Mouse (Mus musculus) v-Abl transformed pro-B cells (cell line): ENCODE results near the gene Gm13697.

ENCODE experiments used
- in situ Hi-C, 2 experiments: fragments of 400-800 bp; cut with MboI; formaldehyde crosslinking; loops; one replicate each; pipeline ENCODE4 v1.15.1; 2025; ENCODE audit not compliant: unreplicated experiment in 2 of 2

Gm13697 gene

GRCm38 (mm10) chr2:84023319-84023718, 38.8 kb downstream of the Gm13697 start:
- in situ Hi-C loops, result loop anchor here (25.0 kb wide), 6 partner anchors 236 to 1936 kb away; partner anchors contain the start of genes Calcrl (in 2 of the 2), P2rx3 (in 1 of the 2), Ssrp1 (in 1 of the 2) and Tnks1bp1 (in 1 of the 2)

DNA sequence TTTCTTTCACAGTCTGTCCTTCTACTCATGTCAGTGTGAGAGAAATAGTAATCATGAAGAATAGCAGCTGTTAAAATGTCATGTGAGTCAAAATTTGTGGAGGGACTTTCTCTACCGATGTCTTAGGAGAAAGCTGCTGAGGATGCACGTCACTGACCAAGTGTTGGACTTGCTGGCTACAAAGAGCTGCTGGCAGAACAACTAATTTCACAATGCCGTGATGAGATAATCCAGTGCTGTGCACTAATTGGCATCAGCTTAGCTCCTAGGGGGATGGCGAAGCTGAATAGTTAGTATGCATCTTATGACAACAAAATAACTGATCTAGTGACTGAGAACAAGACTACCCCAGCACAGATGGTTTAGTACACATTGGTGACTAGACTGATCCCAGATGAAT, 40.7 kb downstream of the Gm13697 start:
- in situ Hi-C loops, result no loop called here

DNA sequence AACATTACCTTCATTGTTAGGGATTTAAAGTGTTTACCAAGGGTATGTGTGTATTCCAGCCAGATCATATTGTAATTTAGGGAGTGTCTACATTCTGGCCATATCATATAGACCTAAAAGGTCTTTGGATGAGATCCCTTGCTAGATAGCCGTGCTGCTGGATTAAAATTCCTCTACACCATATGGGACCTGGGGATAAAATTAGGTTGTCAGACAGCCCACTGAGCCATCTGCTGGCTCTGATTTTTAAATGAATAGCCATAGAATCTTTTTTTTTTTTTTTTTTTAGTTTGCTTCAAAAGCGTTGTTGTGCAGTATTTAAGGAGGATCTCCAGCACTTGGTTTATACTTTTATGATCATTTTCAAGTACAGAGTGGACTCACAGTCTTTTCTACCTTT, 48.0 kb downstream of the Gm13697 start:
- in situ Hi-C loops, result no loop called here

DNA sequence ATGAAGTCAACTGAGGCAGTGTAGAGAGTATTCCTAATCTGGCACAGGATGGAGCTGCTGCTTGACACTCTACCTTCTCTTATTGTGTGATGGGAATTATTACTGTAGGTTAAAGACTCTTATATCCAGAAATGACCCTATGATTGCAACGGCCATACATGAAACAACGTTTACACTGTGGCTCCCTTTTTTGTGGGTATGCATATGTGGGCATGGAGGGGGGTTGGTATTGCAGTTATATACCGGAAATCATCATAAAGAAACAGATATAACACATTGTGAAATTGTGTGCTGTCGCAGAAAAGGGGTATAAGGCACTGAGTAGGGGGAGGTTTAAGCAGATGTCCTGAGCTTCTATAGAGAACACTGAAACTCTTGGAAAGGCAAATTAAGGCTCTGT, 51.5 kb downstream of the Gm13697 start:
- in situ Hi-C loops, result no loop called here
